Mouse (Mus musculus): ENCODE data around the gene Cnnm4. TPM values are rescaled to one million over a fixed set of nuclear protein-coding genes. Genes with fewer than 3 reads are reported as not detected.

The Cnnm4 gene
- polyA plus RNA-seq, 1 experiment: 21.6 TPM

DNA sequence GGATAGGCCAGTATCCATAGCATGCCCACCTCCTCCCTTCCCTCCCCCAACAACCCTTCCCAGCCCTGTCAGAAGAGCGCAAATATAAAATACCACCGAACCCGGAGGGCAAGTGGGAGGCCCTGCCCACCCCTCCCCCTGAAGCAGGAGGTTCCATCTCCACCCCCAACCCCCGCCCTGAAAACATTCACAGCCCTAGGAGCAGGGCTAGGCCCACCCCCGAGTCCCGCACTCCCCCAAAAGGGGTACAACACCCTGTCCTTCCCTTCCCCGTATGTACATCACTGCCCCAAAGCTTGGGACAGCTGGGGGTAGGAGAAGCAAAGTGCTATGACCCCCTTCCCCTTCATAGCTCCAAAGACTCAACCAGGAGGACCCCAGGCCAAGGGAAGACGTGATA, 77.4 kb downstream of the Cnnm4 start:
- H3K36me3 ChIP-seq (ENCODE audit: control insufficient read depth, insufficient read depth): peaks cover 43% of the 10 kb centered on the region
- no peak overlapping the region for H3K4me2 ChIP-seq (ENCODE audit: low read depth)
- peaks cover 24% of the 10 kb centered on the region for H3K79me2 ChIP-seq (ENCODE audit: control insufficient read depth, insufficient read depth)

GRCm38 (mm10) chr1:36549491-36549890, 78.1 kb downstream of the Cnnm4 start:
- H3K4me3 ChIP-seq: no peak overlapping the region
- no peak overlapping the region for H3K4me2 ChIP-seq (ENCODE audit: low read depth)

More for the DNA sequence above, 77.4 kb downstream of the Cnnm4 start:
- Histone ChIP-seq H3K27me3 (ENCODE audit: control insufficient read depth, insufficient read depth, insufficient read length) (no peaks in the 10 kb centered on the region), H3K4me3 (no peak overlapping the region), H3ac (ENCODE audit: control insufficient read depth, insufficient read length) (no peak overlapping the region)
- TF ChIP-seq POLR2A (IDR thresholded peaks at IDR 0.05; ENCODE audit: insufficient read length, low read depth): no peak
- no peak for TF ChIP-seq REST (IDR thresholded peaks at IDR 0.05; ENCODE audit: insufficient read depth, insufficient read length)
- no peak for TF ChIP-seq SRF (IDR thresholded peaks at IDR 0.05; ENCODE audit: control insufficient read depth, insufficient read length, low read depth)
- no peak for TF ChIP-seq TCF3 (IDR thresholded peaks at IDR 0.05; ENCODE audit: insufficient read length, low read depth)
- no peak for TF ChIP-seq MYOD1 (IDR thresholded peaks at IDR 0.05; ENCODE audit: control insufficient read depth in 1 of 3, insufficient read length in 2 of 3, low read depth in 2 of 3)
- no peak for TF ChIP-seq USF1 (IDR thresholded peaks at IDR 0.05; ENCODE audit: low read depth)
- no peak for TF ChIP-seq POLR2AphosphoS2 (IDR thresholded peaks at IDR 0.05; ENCODE audit: insufficient read length, low read depth)
- no peak for TF ChIP-seq E2F4 (IDR thresholded peaks at IDR 0.05; ENCODE audit: insufficient read depth)
- no peak for TF ChIP-seq CEBPB (IDR thresholded peaks at IDR 0.05; ENCODE audit: insufficient read depth, poor library complexity, severe bottlenecking)
- no peak for TF ChIP-seq TCF12 (IDR thresholded peaks at IDR 0.05; ENCODE audit: insufficient read depth, poor library complexity, severe bottlenecking)
- no peak for TF ChIP-seq MAX (IDR thresholded peaks at IDR 0.05; ENCODE audit: low read depth)
- no peak for TF ChIP-seq MYOG (IDR thresholded peaks at IDR 0.05; ENCODE audit: control insufficient read depth in 1 of 3, insufficient read depth in 1 of 3, insufficient read length in 2 of 3, low read depth in 2 of 3)

GRCm38 (mm10) chr1:36550075-36550863, 78.8 kb downstream of the Cnnm4 start:
- H3K4me3 ChIP-seq: no peak overlapping the region
- H3K27me3 ChIP-seq (ENCODE audit: control insufficient read depth, insufficient read depth, insufficient read length): no peaks in the 10 kb centered on the region
- H3K36me3 ChIP-seq (ENCODE audit: control insufficient read depth, insufficient read depth): peaks cover 54% of the 10 kb centered on the region
- H3K79me2 ChIP-seq (ENCODE audit: control insufficient read depth, insufficient read depth): peaks cover 37% of the 10 kb centered on the region
- H3K4me2 ChIP-seq (ENCODE audit: low read depth): no peak overlapping the region
- H3ac ChIP-seq (ENCODE audit: control insufficient read depth, insufficient read length): no peak overlapping the region
- no peak for TF ChIP-seq USF1 (IDR thresholded peaks at IDR 0.05; ENCODE audit: low read depth)
- peak in 1 of 3 experiments; percentile 34 for TF ChIP-seq MYOD1 (IDR thresholded peaks at IDR 0.05; ENCODE audit: control insufficient read depth in 1 of 3, insufficient read length in 2 of 3, low read depth in 2 of 3)
- TF ChIP-seq MYOG (IDR thresholded peaks at IDR 0.05; ENCODE audit: control insufficient read depth in 1 of 3, insufficient read depth in 1 of 3, insufficient read length in 2 of 3, low read depth in 2 of 3): peak in 1 of 3 experiments; percentile 23

More at GRCm38 (mm10) chr1:36549491-36549890, 78.1 kb downstream of the Cnnm4 start:
- Histone ChIP-seq H3ac (ENCODE audit: control insufficient read depth, insufficient read length) (no peak overlapping the region), H3K79me2 (ENCODE audit: control insufficient read depth, insufficient read depth) (peaks cover 31% of the 10 kb centered on the region), H3K27me3 (ENCODE audit: control insufficient read depth, insufficient read depth, insufficient read length) (no peaks in the 10 kb centered on the region), H3K36me3 (ENCODE audit: control insufficient read depth, insufficient read depth) (peaks cover 50% of the 10 kb centered on the region)
- no peak for TF ChIP-seq SRF (IDR thresholded peaks at IDR 0.05; ENCODE audit: control insufficient read depth, insufficient read length, low read depth)
- TF ChIP-seq TCF3 (IDR thresholded peaks at IDR 0.05; ENCODE audit: insufficient read length, low read depth): no peak
- TF ChIP-seq POLR2AphosphoS2 (IDR thresholded peaks at IDR 0.05; ENCODE audit: insufficient read length, low read depth): peak; percentile 11
- no peak for TF ChIP-seq REST (IDR thresholded peaks at IDR 0.05; ENCODE audit: insufficient read depth, insufficient read length)
- TF ChIP-seq USF1 (IDR thresholded peaks at IDR 0.05; ENCODE audit: low read depth): no peak
- TF ChIP-seq CEBPB (IDR thresholded peaks at IDR 0.05; ENCODE audit: insufficient read depth, poor library complexity, severe bottlenecking): no peak

DNA sequence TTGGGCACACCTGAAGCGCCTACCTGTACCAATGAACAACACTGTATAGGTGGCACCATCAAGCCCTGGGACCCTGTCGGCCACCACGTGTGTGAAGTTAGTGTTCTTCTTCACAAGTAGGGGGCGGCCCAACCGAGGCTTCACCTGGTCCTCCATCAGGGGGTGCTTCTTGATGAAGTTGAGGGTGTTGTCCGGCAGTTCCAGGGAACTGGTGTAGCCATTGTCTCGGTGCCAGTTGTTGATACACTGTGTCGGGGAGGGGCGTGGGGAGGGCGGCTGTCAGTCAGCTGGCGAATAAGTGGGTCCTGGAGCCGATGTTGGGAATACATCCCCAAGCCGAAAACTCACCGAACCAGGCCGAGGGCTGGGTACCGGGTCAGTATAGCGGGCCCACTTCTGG, 80.5 kb downstream of the Cnnm4 start:
- peaks cover 54% of the 10 kb centered on the region for H3K36me3 ChIP-seq (ENCODE audit: control insufficient read depth, insufficient read depth)
- H3K27me3 ChIP-seq (ENCODE audit: control insufficient read depth, insufficient read depth, insufficient read length): no peaks in the 10 kb centered on the region
- TF ChIP-seq TCF12 (IDR thresholded peaks at IDR 0.05; ENCODE audit: insufficient read depth, poor library complexity, severe bottlenecking): no peak
- TF ChIP-seq MAX (IDR thresholded peaks at IDR 0.05; ENCODE audit: low read depth): no peak
- no peak overlapping the region for H3ac ChIP-seq (ENCODE audit: control insufficient read depth, insufficient read length)
- peaks cover 40% of the 10 kb centered on the region for H3K79me2 ChIP-seq (ENCODE audit: control insufficient read depth, insufficient read depth)
- H3K4me3 ChIP-seq: no peak overlapping the region
- H3K4me2 ChIP-seq (ENCODE audit: low read depth): no peak overlapping the region

- peaks cover 54% of the 10 kb centered on the region for H3K36me3 ChIP-seq (ENCODE audit: control insufficient read depth, insufficient read depth)
- TF ChIP-seq SRF (IDR thresholded peaks at IDR 0.05; ENCODE audit: control insufficient read depth, insufficient read length, low read depth): no peak
- TF ChIP-seq POLR2A (IDR thresholded peaks at IDR 0.05; ENCODE audit: insufficient read length, low read depth): no peak
- TF ChIP-seq USF1 (IDR thresholded peaks at IDR 0.05; ENCODE audit: low read depth): no peak
- no peak for TF ChIP-seq E2F4 (IDR thresholded peaks at IDR 0.05; ENCODE audit: insufficient read depth)
- no peak for TF ChIP-seq TCF3 (IDR thresholded peaks at IDR 0.05; ENCODE audit: insufficient read length, low read depth)
- TF ChIP-seq TCF12 (IDR thresholded peaks at IDR 0.05; ENCODE audit: insufficient read depth, poor library complexity, severe bottlenecking): no peak
- TF ChIP-seq MYOD1 (IDR thresholded peaks at IDR 0.05; ENCODE audit: control insufficient read depth in 1 of 3, insufficient read length in 2 of 3, low read depth in 2 of 3): no peak
- no peak for TF ChIP-seq MYOG (IDR thresholded peaks at IDR 0.05; ENCODE audit: control insufficient read depth in 1 of 3, insufficient read depth in 1 of 3, insufficient read length in 2 of 3, low read depth in 2 of 3)
- no peak for TF ChIP-seq REST (IDR thresholded peaks at IDR 0.05; ENCODE audit: insufficient read depth, insufficient read length)
- TF ChIP-seq MAX (IDR thresholded peaks at IDR 0.05; ENCODE audit: low read depth): no peak
- no peak for TF ChIP-seq POLR2AphosphoS2 (IDR thresholded peaks at IDR 0.05; ENCODE audit: insufficient read length, low read depth)
- H3K4me2 ChIP-seq (ENCODE audit: low read depth): no peak overlapping the region
- H3K4me3 ChIP-seq: no peak overlapping the region
- no peak overlapping the region for H3ac ChIP-seq (ENCODE audit: control insufficient read depth, insufficient read length)
- no peaks in the 10 kb centered on the region for H3K27me3 ChIP-seq (ENCODE audit: control insufficient read depth, insufficient read depth, insufficient read length)
- H3K79me2 ChIP-seq (ENCODE audit: control insufficient read depth, insufficient read depth): peaks cover 45% of the 10 kb centered on the region
These were observed 81.1 kb downstream of the Cnnm4 start for GRCm38 (mm10) chr1:36552506-36552905.

Data from myocyte (in vitro differentiated cells).